Mouse (Mus musculus): Measurements from ENCODE around the gene Tmem253. TPM values are rescaled to one million over a fixed set of nuclear protein-coding genes. Genes with fewer than 3 reads are reported as not detected.

Gene Tmem253
- polyA plus RNA-seq, 1 experiment, result 1.9 TPM

DNA sequence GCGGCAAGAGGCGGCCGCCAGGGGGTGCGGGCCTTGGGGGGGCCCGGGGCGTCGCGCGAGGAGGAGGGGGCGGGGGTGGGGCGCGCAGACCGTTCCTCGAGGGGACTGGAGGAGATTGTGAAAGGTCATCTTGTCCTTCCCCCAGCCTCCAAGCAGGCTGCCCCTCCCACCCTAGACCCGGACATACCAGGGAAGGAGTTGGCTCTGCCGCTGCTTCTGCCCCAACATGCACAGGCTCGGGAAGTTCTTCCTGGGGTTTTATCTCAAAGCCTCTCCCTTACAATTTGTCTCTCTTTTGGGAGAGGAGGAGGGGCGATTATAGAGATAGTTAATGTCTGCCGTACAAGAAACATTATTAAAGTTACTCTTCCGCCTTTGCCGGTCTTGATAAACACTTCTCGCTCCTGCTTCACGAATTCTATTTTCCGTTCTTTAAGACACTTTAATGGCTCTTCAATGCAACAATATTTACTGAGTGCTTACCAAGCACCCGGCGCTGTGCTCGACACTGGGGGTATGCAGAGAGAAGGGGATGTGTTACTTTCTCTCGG is 622 bp upstream of the Tmem253 start:
- DNase-seq (ENCODE audit: low read depth), result peak; percentile 90
- no peak for TF ChIP-seq CTCF (IDR thresholded peaks at IDR 0.05; ENCODE audit: borderline replicate concordance, extremely low read depth, insufficient read depth, insufficient read length)
- TF ChIP-seq POLR2A (IDR thresholded peaks at IDR 0.05; ENCODE audit: borderline replicate concordance, extremely low read depth, insufficient read depth, insufficient read length, poor library complexity, severe bottlenecking), result peak; percentile 4; the same call in 1 of the 2 replicates

DNA sequence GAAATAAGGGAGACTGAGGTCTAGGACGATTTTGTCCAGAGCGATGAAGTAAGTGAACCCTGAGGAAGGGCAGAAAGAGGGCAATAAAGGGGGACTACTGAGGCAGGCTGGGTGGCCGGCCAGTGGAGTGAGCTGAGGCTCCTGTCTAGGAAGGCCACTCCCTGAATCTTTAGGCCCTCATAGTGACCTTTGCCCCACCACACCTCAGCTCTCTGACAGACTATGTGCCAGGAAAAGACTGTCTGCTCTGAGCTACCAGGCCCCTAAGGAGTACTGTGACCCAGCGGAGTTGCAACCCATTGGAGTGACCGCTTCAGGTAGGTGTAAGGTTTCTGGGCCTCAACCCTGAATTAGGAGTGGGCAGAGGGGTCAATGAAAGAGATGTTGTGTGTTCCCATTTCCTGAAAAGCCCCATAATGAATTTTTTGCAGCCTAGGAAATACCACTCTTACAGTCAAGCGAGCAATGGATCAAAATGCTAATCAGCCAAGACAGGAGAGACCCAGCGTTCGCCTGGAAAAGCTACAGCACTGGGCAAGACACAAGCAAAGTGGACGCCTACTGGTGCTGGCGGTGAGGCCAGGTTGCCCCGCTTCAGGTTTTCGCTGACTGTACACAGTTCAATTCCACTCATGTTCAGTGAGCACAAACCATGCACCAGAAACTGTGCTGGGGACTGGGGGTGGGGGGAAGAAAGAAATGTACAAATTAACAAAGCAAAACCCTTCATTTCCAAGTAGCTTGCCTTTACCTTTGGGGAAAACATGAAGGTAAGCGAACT is 1.4 kb downstream of the Tmem253 start:
- no peak for DNase-seq (ENCODE audit: low read depth)
- no peak for TF ChIP-seq POLR2A (IDR thresholded peaks at IDR 0.05; ENCODE audit: borderline replicate concordance, extremely low read depth, insufficient read depth, insufficient read length, poor library complexity, severe bottlenecking)
- no peak for TF ChIP-seq CTCF (IDR thresholded peaks at IDR 0.05; ENCODE audit: borderline replicate concordance, extremely low read depth, insufficient read depth, insufficient read length)

DNA sequence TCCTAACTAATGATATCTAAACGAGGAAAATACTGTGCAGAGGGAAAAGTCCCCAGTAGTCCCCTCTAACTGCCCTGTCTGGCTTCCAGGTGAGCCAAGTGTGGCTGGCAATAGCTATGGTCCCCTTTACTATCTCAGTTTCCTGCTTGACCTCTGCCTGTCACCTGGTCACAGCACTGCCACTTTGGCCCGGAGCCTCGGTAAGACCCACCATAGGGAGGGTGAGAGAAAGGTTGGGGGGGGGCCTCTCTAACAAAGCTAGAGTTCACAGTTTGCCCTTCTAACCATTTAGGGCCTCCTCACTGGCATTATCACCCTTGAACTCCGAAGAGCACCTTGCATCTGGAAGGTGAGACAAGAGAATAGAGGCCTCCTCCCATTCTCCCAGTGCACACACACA is 2.2 kb downstream of the Tmem253 start:
- no peak for DNase-seq (ENCODE audit: low read depth)
- TF ChIP-seq POLR2A (IDR thresholded peaks at IDR 0.05; ENCODE audit: borderline replicate concordance, extremely low read depth, insufficient read depth, insufficient read length, poor library complexity, severe bottlenecking), result no peak

DNA sequence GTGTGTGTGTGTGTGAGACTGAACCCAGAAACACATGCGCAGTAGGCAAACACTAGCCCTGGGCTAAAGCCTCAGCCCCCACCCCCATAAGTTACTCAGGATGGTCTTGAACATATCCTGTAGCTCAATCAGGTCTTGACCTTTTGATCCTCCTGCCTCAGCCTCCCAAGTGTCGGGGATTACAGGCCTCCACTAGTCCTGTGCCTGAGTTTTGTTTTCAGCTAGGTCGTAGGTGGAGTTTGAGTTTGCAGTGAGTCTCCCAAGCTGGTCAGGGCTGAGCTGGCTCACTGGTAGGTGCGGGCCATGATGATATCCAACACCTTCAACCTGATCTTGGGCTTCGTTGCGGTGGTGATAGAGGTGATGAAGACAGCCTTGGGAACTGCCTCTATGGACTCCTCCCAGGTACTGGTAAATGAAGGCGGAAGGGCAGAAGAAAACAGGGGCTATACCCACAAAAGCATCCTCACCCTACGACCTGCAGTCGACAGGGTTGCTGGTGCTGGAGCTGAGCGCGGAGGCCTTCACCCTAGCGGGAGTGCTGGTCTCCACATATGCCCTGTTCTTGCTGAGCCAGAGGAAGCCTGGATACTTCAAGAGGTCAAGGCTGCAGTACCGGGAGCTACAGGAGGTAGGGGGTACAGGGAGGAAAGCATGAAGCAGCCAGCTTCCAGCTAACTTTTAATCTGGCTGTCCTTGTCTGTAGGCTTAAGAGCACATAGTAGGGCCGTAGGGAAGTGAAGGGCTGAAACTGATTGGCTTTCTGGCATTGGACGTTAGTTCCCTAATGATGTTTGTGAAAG is 3.0 kb downstream of the Tmem253 start:
- DNase-seq (ENCODE audit: low read depth), result no peak
- TF ChIP-seq CTCF (IDR thresholded peaks at IDR 0.05; ENCODE audit: borderline replicate concordance, extremely low read depth, insufficient read depth, insufficient read length) (no peak), POLR2A (IDR thresholded peaks at IDR 0.05; ENCODE audit: borderline replicate concordance, extremely low read depth, insufficient read depth, insufficient read length, poor library complexity, severe bottlenecking) (no peak)

DNA sequence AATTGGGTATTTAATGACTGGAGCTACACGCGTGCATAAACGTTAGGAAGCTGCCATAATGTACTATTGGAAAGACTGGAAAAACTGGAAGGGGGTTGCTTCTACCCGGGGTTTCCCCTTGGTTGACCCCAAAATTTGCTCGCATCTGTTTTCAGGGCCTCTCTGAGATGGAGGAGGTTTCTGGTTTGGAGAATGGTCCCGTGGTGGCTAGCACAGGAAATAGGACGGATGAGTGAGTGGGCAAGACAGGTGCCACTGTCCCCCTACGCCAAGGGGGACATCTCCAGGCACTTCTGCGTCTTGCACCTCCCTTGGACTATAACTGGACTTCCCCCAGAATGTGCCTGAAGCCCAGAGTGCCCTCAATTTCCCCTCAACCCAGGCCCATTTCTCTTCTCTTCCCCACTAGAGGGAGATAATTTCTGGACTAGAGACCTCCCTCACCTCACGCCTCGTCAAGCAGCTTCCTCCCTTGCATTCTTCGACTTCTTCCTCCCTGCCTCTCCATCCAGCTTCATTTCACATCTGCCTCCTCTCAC is 3.7 kb downstream of the Tmem253 start:
- no peak for DNase-seq (ENCODE audit: low read depth)

DNA sequence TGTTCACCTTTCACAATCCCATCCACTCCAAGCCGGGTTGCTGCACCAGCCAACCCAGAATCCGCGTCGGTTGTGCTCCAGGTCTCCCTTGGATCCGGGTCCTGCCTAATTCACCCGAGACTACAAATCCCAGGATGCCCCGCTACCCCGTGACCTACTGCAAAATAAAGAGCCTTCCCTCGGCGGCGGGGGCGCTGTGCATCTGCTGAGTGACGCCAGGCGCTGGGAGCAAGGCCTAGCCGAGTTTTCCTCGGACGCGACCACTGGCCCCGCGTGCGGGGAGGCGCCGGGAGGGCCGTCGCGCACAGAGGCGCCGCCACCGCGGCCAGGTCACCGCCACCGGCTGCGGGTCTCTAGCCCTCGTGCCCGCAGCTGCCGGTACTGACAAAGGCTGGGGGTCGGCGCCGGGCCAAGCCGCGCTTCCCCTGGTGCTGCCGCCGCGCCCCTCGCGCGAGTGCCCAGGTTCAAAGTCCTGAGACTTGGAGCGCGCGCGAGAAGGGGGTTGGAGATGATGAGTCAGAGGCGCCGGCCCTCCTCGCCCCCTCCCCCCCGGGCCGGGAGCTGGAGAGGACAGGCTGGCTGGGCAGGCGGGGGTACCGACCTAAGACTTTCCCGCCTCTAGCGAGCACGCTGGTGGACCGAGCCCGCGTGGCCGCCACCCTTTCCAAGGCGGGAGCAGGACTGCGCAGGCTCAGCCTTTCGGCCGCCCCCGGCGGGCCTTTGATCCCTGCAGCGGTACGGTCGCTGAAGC is 4.3 kb downstream of the Tmem253 start:
- peak; percentile 73; the same call in 1 of the 2 replicates for TF ChIP-seq POLR2A (IDR thresholded peaks at IDR 0.05; ENCODE audit: borderline replicate concordance, extremely low read depth, insufficient read depth, insufficient read length, poor library complexity, severe bottlenecking)
- TF ChIP-seq CTCF (IDR thresholded peaks at IDR 0.05; ENCODE audit: borderline replicate concordance, extremely low read depth, insufficient read depth, insufficient read length), result peak; percentile 64
- DNase-seq (ENCODE audit: low read depth), result peak; percentile 99

More for the DNA sequence above, 3.7 kb downstream of the Tmem253 start:
- TF ChIP-seq CTCF (IDR thresholded peaks at IDR 0.05; ENCODE audit: borderline replicate concordance, extremely low read depth, insufficient read depth, insufficient read length) (peak; percentile 60; the same call in 1 of the 2 replicates), POLR2A (IDR thresholded peaks at IDR 0.05; ENCODE audit: borderline replicate concordance, extremely low read depth, insufficient read depth, insufficient read length, poor library complexity, severe bottlenecking) (no peak)

DNA sequence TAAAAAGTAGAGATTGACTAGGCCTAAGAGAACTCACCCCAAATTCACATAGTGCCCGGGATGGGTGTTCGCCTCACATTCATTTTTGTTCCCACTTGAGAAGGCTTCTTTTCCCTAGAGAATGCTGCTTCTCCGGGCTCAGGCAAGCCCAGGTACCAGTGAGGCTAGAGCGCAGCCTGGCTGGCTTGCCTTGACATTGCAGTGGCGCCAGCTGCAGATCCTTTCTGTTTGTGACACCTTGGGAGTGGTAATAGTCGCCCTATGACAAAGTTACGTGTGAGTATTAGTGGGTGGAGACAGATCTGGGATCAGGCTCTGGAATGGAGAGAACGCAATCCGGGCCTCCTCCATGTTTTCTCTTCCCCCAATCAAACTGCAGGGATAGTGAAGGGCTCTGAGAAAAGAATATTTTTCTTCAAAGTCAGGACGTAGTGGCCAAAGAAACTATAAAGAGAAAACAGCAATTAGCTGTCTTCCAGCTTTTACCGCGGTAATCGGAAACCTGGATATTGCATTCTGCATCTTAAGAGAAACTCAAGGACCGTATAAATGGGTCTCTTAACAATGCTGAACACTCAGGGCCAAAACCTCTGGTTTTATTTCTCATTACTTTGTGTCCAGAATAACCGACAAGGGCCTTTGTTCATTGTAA is 5.2 kb downstream of the Tmem253 start, which contains the start of gene Zfp219:
Gene Zfp219, minus strand, starts transcription at position 248 of the 652 bp plus-strand sequence.
- peak; percentile 92 for DNase-seq (ENCODE audit: low read depth)
- peak; percentile 65 for TF ChIP-seq CTCF (IDR thresholded peaks at IDR 0.05; ENCODE audit: borderline replicate concordance, extremely low read depth, insufficient read depth, insufficient read length)
- TF ChIP-seq POLR2A (IDR thresholded peaks at IDR 0.05; ENCODE audit: borderline replicate concordance, extremely low read depth, insufficient read depth, insufficient read length, poor library complexity, severe bottlenecking), result peak; percentile 40; the same call in 1 of the 2 replicates

DNA sequence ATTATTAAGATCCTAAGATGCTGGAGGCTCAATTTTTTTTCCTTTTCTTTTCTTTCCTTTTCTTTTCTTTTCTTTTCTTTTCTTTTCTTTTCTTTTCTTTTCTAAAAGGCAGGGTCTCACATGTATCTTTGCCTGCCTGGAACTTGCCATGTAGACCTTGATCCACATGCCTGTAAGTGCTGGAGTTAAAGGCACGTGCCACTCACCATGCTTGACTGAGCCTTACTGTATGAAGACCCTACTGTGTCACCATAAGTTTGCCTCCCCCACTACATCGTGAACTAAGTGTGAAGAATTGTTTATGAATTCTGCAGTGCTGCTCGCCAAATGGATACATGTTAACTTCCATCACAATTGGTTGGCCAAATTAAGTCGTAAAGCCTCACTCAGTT is 5.7 kb downstream of the Tmem253 start:
- DNase-seq (ENCODE audit: low read depth), result no peak
- TF ChIP-seq POLR2A (IDR thresholded peaks at IDR 0.05; ENCODE audit: borderline replicate concordance, extremely low read depth, insufficient read depth, insufficient read length, poor library complexity, severe bottlenecking), result no peak
- no peak for TF ChIP-seq CTCF (IDR thresholded peaks at IDR 0.05; ENCODE audit: borderline replicate concordance, extremely low read depth, insufficient read depth, insufficient read length)

DNA sequence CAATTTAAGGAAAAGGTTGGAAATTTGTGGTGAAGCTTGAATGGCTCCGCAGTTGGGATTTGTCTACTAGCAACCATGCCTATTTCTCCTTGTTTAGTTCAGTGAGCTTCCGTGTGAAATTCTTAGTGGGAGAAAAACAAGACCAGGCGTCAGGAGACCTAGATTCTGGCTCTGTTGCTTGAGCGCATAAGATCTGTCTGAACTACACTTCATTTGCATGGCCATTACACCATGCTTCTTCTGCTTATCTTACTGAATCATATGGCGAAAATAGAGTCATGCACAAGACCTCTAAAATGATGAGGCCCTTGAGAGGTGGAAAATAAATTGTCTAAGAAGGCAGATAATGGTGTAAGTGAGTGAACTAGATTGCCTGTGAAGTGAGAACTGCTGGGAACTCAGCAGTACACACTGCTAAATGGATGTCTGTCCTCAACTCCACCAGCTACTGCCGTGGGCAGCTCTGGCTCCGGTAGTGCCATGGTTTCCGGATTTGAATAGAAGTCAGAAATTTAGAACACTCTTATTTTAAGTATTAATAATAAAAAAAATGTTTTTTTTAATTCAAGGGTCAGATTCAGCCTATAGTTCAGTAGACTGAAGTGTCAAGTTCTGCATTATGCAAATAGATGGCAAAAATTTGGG is 6.2 kb downstream of the Tmem253 start:
- no peak for DNase-seq (ENCODE audit: low read depth)
- TF ChIP-seq POLR2A (IDR thresholded peaks at IDR 0.05; ENCODE audit: borderline replicate concordance, extremely low read depth, insufficient read depth, insufficient read length, poor library complexity, severe bottlenecking) (no peak), CTCF (IDR thresholded peaks at IDR 0.05; ENCODE audit: borderline replicate concordance, extremely low read depth, insufficient read depth, insufficient read length) (no peak)

DNA sequence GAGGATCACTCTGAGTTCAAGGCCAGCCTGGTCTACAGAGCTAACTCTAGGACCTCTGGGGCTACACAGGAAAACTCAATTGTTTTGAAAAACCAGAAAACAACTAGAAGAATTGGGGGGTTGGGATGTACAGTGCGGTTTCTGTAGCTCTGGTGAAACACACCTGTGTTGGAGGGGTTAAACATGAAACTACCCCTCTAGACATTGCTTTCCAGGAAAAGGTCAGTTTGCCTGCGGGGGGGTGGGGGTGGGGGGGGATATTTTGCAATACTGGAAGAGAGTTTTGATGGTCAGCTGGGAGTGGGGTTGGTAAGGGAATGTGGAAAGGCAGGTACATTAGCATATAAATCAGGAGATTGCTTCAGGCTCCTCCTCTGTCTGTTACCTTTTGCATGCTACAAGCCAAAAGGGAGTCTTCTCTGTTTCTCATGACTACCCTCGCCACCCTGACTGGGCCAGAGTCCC is 6.8 kb downstream of the Tmem253 start:
- no peak for TF ChIP-seq POLR2A (IDR thresholded peaks at IDR 0.05; ENCODE audit: borderline replicate concordance, extremely low read depth, insufficient read depth, insufficient read length, poor library complexity, severe bottlenecking)
- DNase-seq (ENCODE audit: low read depth), result no peak

Measured in brain, embryonic 14.5 days (tissue).